Comparison of ENCODE assay signal across 13 mouse cellular contexts in genomic region chr5:66323603-66324002, GRCm38 (mm10).
DNase-seq lines count a peak whose midpoint lies in the region.
"Had no signal": no experiment of that assay in that cellular context is flagged by ENCODE, and none has a peak within 500 bp of the region (broad histone marks: within the 10 kb centered on the region; RNA-seq: fewer than 3 reads in every experiment).

No protein-coding gene starts in this region.

- H3K27ac ChIP-seq in midbrain, embryonic 10.5 days (replicated peaks), result no peak overlapping the region
- H3K27ac ChIP-seq: midbrain, embryonic 15.5 days; stomach, embryonic 15.5 days had no signal

- H3K9me3 ChIP-seq in midbrain, embryonic 10.5 days (replicated peaks), result no peaks in the 10 kb centered on the region
- H3K9me3 ChIP-seq: midbrain, embryonic 15.5 days; stomach, embryonic 15.5 days had no signal

- no peaks in the 10 kb centered on the region for H3K27me3 ChIP-seq in midbrain, embryonic 10.5 days (ENCODE audit: low read depth, poor library complexity, severe bottlenecking)
- H3K27me3 ChIP-seq: midbrain, embryonic 15.5 days; Patski; stomach, embryonic 15.5 days had no signal

- peaks cover 23% of the 10 kb centered on the region for H3K4me1 ChIP-seq in midbrain, embryonic 10.5 days
- H3K4me1 ChIP-seq: stomach, embryonic 15.5 days had no signal

- peak; percentile 62 for DNase-seq in layer of hippocampus, adult 11-12 months (ENCODE audit: low spot score)
- DNase-seq in layer of hippocampus, adult 9-10 months (ENCODE audit: low spot score), result no peak
- DNase-seq in heart, adult 8-10 months (ENCODE audit: low spot score), result peak; percentile 60
- peak; percentile 60 to 72 for DNase-seq in layer of hippocampus, adult 8-10 months (ENCODE audit: low spot score in 2 of 2)
- DNase-seq in right cerebral cortex, postnatal 36 days (ENCODE audit: low spot score in 2 of 2), result peak; percentile 69 to 88
- no peak for DNase-seq in ovary, postnatal 10 days (ENCODE audit: low spot score)
- no peak for DNase-seq in kidney, postnatal 10 days
- DNase-seq in midbrain, embryonic 10.5 days (ENCODE audit: low spot score), result no peak
- DNase-seq: cerebellum, postnatal 25 days; liver, postnatal 0 days had no signal

- no peak overlapping the region for H3K4me3 ChIP-seq in midbrain, embryonic 10.5 days
- H3K4me3 ChIP-seq: midbrain, embryonic 15.5 days; stomach, embryonic 15.5 days had no signal

- H3K36me3 ChIP-seq in midbrain, embryonic 10.5 days, result no peaks in the 10 kb centered on the region
- H3K36me3 ChIP-seq: midbrain, embryonic 15.5 days; stomach, embryonic 15.5 days had no signal

- 86% methylated on average over 11 of the region's 11 CpGs for WGBS in midbrain, embryonic 10.5 days

Comparison
In these comparisons a context has a peak if more than half of its experiments do, and no peak if none do; other contexts are left out.
1. DNase-seq: peak in layer of hippocampus, adult 11-12 months (single experiment), heart, adult 8-10 months (single experiment), layer of hippocampus, adult 8-10 months (2 of 2) and right cerebral cortex, postnatal 36 days (2 of 2); none in layer of hippocampus, adult 9-10 months (single experiment), ovary, postnatal 10 days (single experiment), kidney, postnatal 10 days (single experiment) and midbrain, embryonic 10.5 days (single experiment).